Mouse (Mus musculus): ENCODE results near the gene Gm49510. TPM values are rescaled to one million over a fixed set of nuclear protein-coding genes. Genes with fewer than 3 reads are reported as not detected.
A peak's percentile ranks its signal among the peaks of the same experiment; 100 is the strongest.

The Gm49510 gene
- polyA plus RNA-seq (2012; ENCODE audit: insufficient read depth, low replicate concordance) = 2.9 and 8.0 TPM in 2 replicates

GRCm38 (mm10) chr15:78899409-78899739 is at the start of gene Gm49510:
Gene Gm49510, plus strand, starts transcription at chr15:78899667.
- Histone ChIP-seq H3K4me1 (peaks cover 88% of the 10 kb centered on the region), H3K4me3 (replicated peaks) (peak within 1 kb of the TSS; percentile 99), H3K36me3 (replicated peaks; ENCODE audit: low read length) (peaks cover 62% of the 10 kb centered on the region), H3K9me3 (no peaks in the 10 kb centered on the region), H3K27me3 (replicated peaks) (no peaks in the 10 kb centered on the region)
- no peak for TF ChIP-seq FLI1 (IDR thresholded peaks at IDR 0.05; ENCODE audit: low read length)

GRCm38 (mm10) chr15:78850059-78850824 is 49.2 kb upstream of the Gm49510 start:
- Histone ChIP-seq H3K36me3 (replicated peaks; ENCODE audit: low read length) (no peaks in the 10 kb centered on the region), H3K4me3 (replicated peaks) (no peak overlapping the region), H3K27me3 (replicated peaks) (peaks cover 70% of the 10 kb centered on the region), H3K4me1 (peaks cover 49% of the 10 kb centered on the region), H3K9me3 (no peaks in the 10 kb centered on the region)
- TF ChIP-seq FLI1 (IDR thresholded peaks at IDR 0.05; ENCODE audit: low read length) (no peak), GATA1 (IDR thresholded peaks at IDR 0.05; ENCODE audit: borderline replicate concordance, low read length) (no peak)

- Histone ChIP-seq H3K27me3 (replicated peaks) (peaks cover 63% of the 10 kb centered on the region), H3K9me3 (no peaks in the 10 kb centered on the region), H3K4me3 (replicated peaks) (no peak overlapping the region), H3K4me1 (peaks cover 49% of the 10 kb centered on the region), H3K36me3 (replicated peaks; ENCODE audit: low read length) (no peaks in the 10 kb centered on the region)
- no peak for TF ChIP-seq GATA1 (IDR thresholded peaks at IDR 0.05; ENCODE audit: borderline replicate concordance, low read length)
- TF ChIP-seq FLI1 (IDR thresholded peaks at IDR 0.05; ENCODE audit: low read length) = no peak
These were observed 48.5 kb upstream of the Gm49510 start for GRCm38 (mm10) chr15:78850944-78851343.

- Histone ChIP-seq H3K9me3 (no peaks in the 10 kb centered on the region), H3K27me3 (replicated peaks) (peaks cover 63% of the 10 kb centered on the region), H3K36me3 (replicated peaks; ENCODE audit: low read length) (no peaks in the 10 kb centered on the region), H3K4me1 (peaks cover 52% of the 10 kb centered on the region), H3K4me3 (replicated peaks) (peak overlapping the region; percentile 53)
- TF ChIP-seq FLI1 (IDR thresholded peaks at IDR 0.05; ENCODE audit: low read length) (no peak), GATA1 (IDR thresholded peaks at IDR 0.05; ENCODE audit: borderline replicate concordance, low read length) (no peak)
These were observed 47.8 kb upstream of the Gm49510 start for GRCm38 (mm10) chr15:78851505-78852153.

GRCm38 (mm10) chr15:78855303-78855965 is 44.0 kb upstream of the Gm49510 start, which contains the start of gene Lgals2:
Gene Lgals2, minus strand, starts transcription at chr15:78855529.
- peaks cover 57% of the 10 kb centered on the region for H3K4me1 ChIP-seq
- TF ChIP-seq GATA1 (IDR thresholded peaks at IDR 0.05; ENCODE audit: borderline replicate concordance, low read length) = no peak
- no peak for TF ChIP-seq FLI1 (IDR thresholded peaks at IDR 0.05; ENCODE audit: low read length)
- H3K36me3 ChIP-seq (replicated peaks; ENCODE audit: low read length) = no peaks in the 10 kb centered on the region
- no peaks in the 10 kb centered on the region for H3K9me3 ChIP-seq
- H3K27me3 ChIP-seq (replicated peaks) = peaks cover 44% of the 10 kb centered on the region
- H3K4me3 ChIP-seq (replicated peaks) = peak within 1 kb of the TSS; percentile 38

GRCm38 (mm10) chr15:78857009-78857408 is 42.5 kb upstream of the Gm49510 start:
- H3K9me3 ChIP-seq = no peaks in the 10 kb centered on the region
- H3K4me1 ChIP-seq = peaks cover 50% of the 10 kb centered on the region
- H3K4me3 ChIP-seq (replicated peaks) = no peak overlapping the region
- peaks cover 43% of the 10 kb centered on the region for H3K27me3 ChIP-seq (replicated peaks)
- H3K36me3 ChIP-seq (replicated peaks; ENCODE audit: low read length) = no peaks in the 10 kb centered on the region
- TF ChIP-seq GATA1 (IDR thresholded peaks at IDR 0.05; ENCODE audit: borderline replicate concordance, low read length) (no peak), FLI1 (IDR thresholded peaks at IDR 0.05; ENCODE audit: low read length) (no peak)

GRCm38 (mm10) chr15:78859311-78859710 is 40.2 kb upstream of the Gm49510 start:
- no peak for TF ChIP-seq GATA1 (IDR thresholded peaks at IDR 0.05; ENCODE audit: borderline replicate concordance, low read length)
- TF ChIP-seq FLI1 (IDR thresholded peaks at IDR 0.05; ENCODE audit: low read length) = no peak
- no peak overlapping the region for H3K4me3 ChIP-seq (replicated peaks)
- H3K36me3 ChIP-seq (replicated peaks; ENCODE audit: low read length) = no peaks in the 10 kb centered on the region
- H3K4me1 ChIP-seq = peaks cover 58% of the 10 kb centered on the region
- peaks cover 47% of the 10 kb centered on the region for H3K27me3 ChIP-seq (replicated peaks)
- no peaks in the 10 kb centered on the region for H3K9me3 ChIP-seq

GRCm38 (mm10) chr15:78859714-78860113 is 39.8 kb upstream of the Gm49510 start:
- TF ChIP-seq GATA1 (IDR thresholded peaks at IDR 0.05; ENCODE audit: borderline replicate concordance, low read length) = no peak
- no peak for TF ChIP-seq FLI1 (IDR thresholded peaks at IDR 0.05; ENCODE audit: low read length)
- Histone ChIP-seq H3K9me3 (no peaks in the 10 kb centered on the region), H3K27me3 (replicated peaks) (peaks cover 46% of the 10 kb centered on the region), H3K36me3 (replicated peaks; ENCODE audit: low read length) (no peaks in the 10 kb centered on the region), H3K4me1 (peaks cover 55% of the 10 kb centered on the region), H3K4me3 (replicated peaks) (no peak overlapping the region)

- Histone ChIP-seq H3K4me1 (peaks cover 37% of the 10 kb centered on the region), H3K4me3 (replicated peaks) (no peak overlapping the region), H3K36me3 (replicated peaks; ENCODE audit: low read length) (no peaks in the 10 kb centered on the region), H3K9me3 (no peaks in the 10 kb centered on the region), H3K27me3 (replicated peaks) (peaks cover 58% of the 10 kb centered on the region)
- TF ChIP-seq GATA1 (IDR thresholded peaks at IDR 0.05; ENCODE audit: borderline replicate concordance, low read length) = no peak
- TF ChIP-seq FLI1 (IDR thresholded peaks at IDR 0.05; ENCODE audit: low read length) = no peak
These were observed 37.2 kb upstream of the Gm49510 start for GRCm38 (mm10) chr15:78862280-78862679.

GRCm38 (mm10) chr15:78863154-78863553 is 36.3 kb upstream of the Gm49510 start:
- Histone ChIP-seq H3K4me3 (replicated peaks) (no peak overlapping the region), H3K4me1 (peaks cover 28% of the 10 kb centered on the region), H3K36me3 (replicated peaks; ENCODE audit: low read length) (no peaks in the 10 kb centered on the region), H3K9me3 (no peaks in the 10 kb centered on the region), H3K27me3 (replicated peaks) (peaks cover 54% of the 10 kb centered on the region)
- no peak for TF ChIP-seq FLI1 (IDR thresholded peaks at IDR 0.05; ENCODE audit: low read length)
- no peak for TF ChIP-seq GATA1 (IDR thresholded peaks at IDR 0.05; ENCODE audit: borderline replicate concordance, low read length)
